Mouse (Mus musculus): ENCODE results near the gene Gna11. TPM values are rescaled to one million over a fixed set of nuclear protein-coding genes. Genes with fewer than 3 reads are reported as not detected.

Gene Gna11
- polyA plus RNA-seq, 1 experiment from 2014 or later = 77.1 TPM

DNA sequence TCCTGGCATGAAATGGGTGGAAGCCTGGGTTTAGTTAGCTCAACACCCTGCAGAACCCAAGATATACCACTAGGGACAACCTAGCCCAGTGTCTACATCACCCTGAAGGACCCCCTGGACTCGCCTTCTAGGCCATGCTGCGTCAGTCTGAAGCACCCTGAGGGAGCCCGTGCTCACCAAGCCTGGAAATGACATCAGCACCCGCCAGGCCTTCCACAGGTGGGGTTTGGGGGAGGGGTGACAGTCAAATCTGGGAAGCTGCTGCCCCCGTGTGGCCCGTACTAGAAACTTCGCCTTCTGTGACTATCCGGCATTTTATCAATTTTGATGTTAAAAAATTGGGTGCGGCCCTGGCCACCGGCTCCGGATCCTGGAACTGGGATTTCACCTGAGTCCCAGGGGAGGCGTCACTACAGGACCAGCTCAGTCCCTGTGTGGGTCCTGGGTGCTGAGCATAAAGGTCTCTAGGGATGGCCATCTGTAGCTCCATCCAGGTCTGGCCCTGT, 6.7 kb upstream of the Gna11 start:
- Histone ChIP-seq H3K27me3 (no peaks in the 10 kb centered on the region), H3K36me3 (no peaks in the 10 kb centered on the region), H3K9me3 (no peaks in the 10 kb centered on the region), H3K4me3 (replicated peaks) (no peak overlapping the region), H3K4me1 (replicated peaks) (no peaks in the 10 kb centered on the region; the same call in 1 of the 2 replicates), H3K9ac (replicated peaks) (no peak overlapping the region), H3K4me2 (replicated peaks) (no peak overlapping the region), H3K27ac (peak overlapping the region; percentile 22; the same call in 1 of the 2 replicates)
- WGBS = 6% methylated on average over 12 of the region's 12 CpGs
- peak; percentile 89 for ATAC-seq

DNA sequence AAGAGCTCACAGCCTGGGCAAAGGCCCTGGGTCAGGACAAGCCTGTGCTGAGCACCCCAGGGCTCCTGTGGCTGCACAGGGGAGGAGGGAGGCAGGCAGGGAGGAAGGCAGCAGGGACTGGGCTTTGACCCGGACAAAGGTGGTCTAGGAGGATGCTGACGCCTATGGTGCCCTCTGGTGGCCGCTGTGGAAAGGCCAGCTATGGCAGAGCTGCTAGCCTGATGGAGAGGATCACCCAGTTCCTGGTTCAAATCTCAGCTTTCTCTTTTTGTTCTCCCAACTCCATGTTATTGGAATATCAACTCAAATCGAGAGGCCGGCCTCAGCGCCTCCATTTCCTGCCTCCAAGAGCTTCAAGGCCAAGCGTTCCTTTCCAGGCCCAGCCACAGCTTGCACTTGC, 5.3 kb upstream of the Gna11 start:
- H3K9me3 ChIP-seq = no peaks in the 10 kb centered on the region
- ATAC-seq = no peak
- H3K4me3 ChIP-seq (replicated peaks) = no peak overlapping the region
- 9% methylated on average over 7 of the region's 7 CpGs for whole genome bisulfite sequencing
- no peak overlapping the region for H3K27ac ChIP-seq
- H3K9ac ChIP-seq (replicated peaks) = no peak overlapping the region
- peaks cover 4% of the 10 kb centered on the region for H3K4me1 ChIP-seq (replicated peaks)
- H3K36me3 ChIP-seq = no peaks in the 10 kb centered on the region
- no peak overlapping the region for H3K4me2 ChIP-seq (replicated peaks)
- no peaks in the 10 kb centered on the region for H3K27me3 ChIP-seq

- Histone ChIP-seq H3K4me1 (replicated peaks) (peaks cover 9% of the 10 kb centered on the region), H3K27ac (no peak overlapping the region), H3K36me3 (no peaks in the 10 kb centered on the region), H3K4me3 (replicated peaks) (no peak overlapping the region), H3K9me3 (no peaks in the 10 kb centered on the region), H3K9ac (replicated peaks) (no peak overlapping the region), H3K27me3 (no peaks in the 10 kb centered on the region), H3K4me2 (replicated peaks) (no peak overlapping the region)
- no peak for ATAC-seq
- 76% methylated on average over 5 of the region's 5 CpGs for WGBS
These were observed 4.0 kb upstream of the Gna11 start for GRCm38 (mm10) chr10:81548944-81549343.

DNA sequence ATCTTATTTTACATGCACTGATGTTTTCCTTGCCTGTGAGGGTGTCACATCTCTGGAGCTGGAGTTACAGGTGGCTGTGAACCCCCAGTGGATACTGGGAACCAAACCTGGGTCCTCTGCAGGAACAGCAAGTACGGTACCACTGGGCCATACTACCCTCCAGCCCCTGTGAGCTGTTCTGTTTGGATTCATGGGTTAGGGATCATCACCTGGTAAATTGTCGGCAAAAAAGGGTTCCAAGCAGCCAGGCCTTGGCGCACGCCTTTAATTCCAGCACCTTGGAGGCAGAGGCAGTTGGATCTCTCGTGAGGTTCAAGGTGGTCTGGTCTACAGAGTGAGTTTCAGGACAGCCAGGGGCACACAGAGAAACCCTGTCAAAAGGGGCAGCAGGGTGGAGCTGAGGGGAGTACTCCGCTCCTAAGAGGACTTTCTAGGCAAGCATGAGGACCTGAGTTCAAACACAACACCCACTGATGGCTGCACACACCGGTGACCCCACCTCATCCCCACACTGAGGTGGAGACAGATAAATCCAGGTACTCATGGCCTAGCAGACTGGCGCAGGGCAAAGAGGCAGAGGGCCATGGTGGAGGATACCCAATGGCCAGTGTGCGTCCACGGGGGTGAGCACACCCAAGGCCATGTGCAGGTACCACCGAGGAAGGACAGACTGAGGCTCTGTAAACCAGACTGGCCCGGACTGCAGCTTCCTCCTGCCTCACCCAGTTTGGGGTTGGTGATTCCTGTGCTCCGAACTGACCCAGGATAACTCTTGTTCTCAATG, 2.0 kb upstream of the Gna11 start:
- no peak overlapping the region for H3K4me3 ChIP-seq (replicated peaks)
- H3K36me3 ChIP-seq = no peaks in the 10 kb centered on the region
- no peaks in the 10 kb centered on the region for H3K27me3 ChIP-seq
- H3K4me1 ChIP-seq (replicated peaks) = peaks cover 29% of the 10 kb centered on the region
- no peaks in the 10 kb centered on the region for H3K9me3 ChIP-seq
- H3K4me2 ChIP-seq (replicated peaks) = no peak overlapping the region
- WGBS = 96% methylated on average over 13 of the region's 13 CpGs
- no peak overlapping the region for H3K9ac ChIP-seq (replicated peaks)
- no peak for ATAC-seq
- no peak overlapping the region for H3K27ac ChIP-seq

- Histone ChIP-seq H3K36me3 (no peaks in the 10 kb centered on the region), H3K4me2 (replicated peaks) (no peak overlapping the region), H3K9ac (replicated peaks) (no peak overlapping the region), H3K27ac (no peak overlapping the region), H3K4me3 (replicated peaks) (no peak overlapping the region), H3K27me3 (no peaks in the 10 kb centered on the region), H3K4me1 (replicated peaks) (peaks cover 36% of the 10 kb centered on the region), H3K9me3 (no peaks in the 10 kb centered on the region)
- ATAC-seq = no peak
- WGBS = 80% methylated on average over 5 of the region's 5 CpGs
These were observed 1.3 kb upstream of the Gna11 start for GRCm38 (mm10) chr10:81546332-81546731.

GRCm38 (mm10) chr10:81544296-81545160, 462 bp downstream of the Gna11 start:
- H3K4me1 ChIP-seq (replicated peaks) = peaks cover 42% of the 10 kb centered on the region
- H3K4me3 ChIP-seq (replicated peaks) = peak overlapping the region; percentile 98
- ATAC-seq = peak; percentile 15
- WGBS = under 1% methylated on average over 88 of the region's 93 CpGs
- H3K9ac ChIP-seq (replicated peaks) = peak overlapping the region; percentile 98
- H3K4me2 ChIP-seq (replicated peaks) = peak overlapping the region; percentile 91
- H3K9me3 ChIP-seq = no peaks in the 10 kb centered on the region
- H3K27me3 ChIP-seq = no peaks in the 10 kb centered on the region
- H3K27ac ChIP-seq = peak overlapping the region; percentile 85
- no peaks in the 10 kb centered on the region for H3K36me3 ChIP-seq

DNA sequence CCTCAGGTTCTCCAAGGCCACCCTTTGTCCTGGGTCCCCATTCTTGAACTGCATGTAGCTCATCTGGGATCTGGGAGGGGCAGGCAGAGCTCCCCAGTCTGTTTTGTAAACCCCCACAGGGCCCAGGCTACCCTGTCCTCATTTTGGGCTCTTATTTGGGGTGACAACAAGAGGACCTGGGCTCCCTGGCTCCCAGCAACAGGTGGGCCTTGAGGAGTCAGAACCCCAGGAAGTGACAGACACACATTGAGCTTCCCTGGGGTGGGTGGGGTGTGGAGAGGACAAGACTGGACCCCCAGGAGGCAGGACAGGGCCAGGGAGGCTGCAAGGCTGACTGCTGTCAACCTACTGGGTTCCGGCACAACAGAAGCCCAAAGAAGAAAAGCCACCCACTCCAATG, 1.4 kb downstream of the Gna11 start:
- no peak for ATAC-seq
- Histone ChIP-seq H3K4me2 (replicated peaks) (peak overlapping the region; percentile 91), H3K36me3 (peaks cover 8% of the 10 kb centered on the region; the same call in 1 of the 2 replicates), H3K9ac (replicated peaks) (peak overlapping the region; percentile 98), H3K4me1 (replicated peaks) (peaks cover 42% of the 10 kb centered on the region), H3K27me3 (no peaks in the 10 kb centered on the region), H3K4me3 (replicated peaks) (peak overlapping the region; percentile 98), H3K27ac (no peak overlapping the region), H3K9me3 (no peaks in the 10 kb centered on the region)
- 58% methylated on average over 1 of the region's 1 CpGs for WGBS

- Histone ChIP-seq H3K4me1 (replicated peaks) (peaks cover 42% of the 10 kb centered on the region), H3K4me2 (replicated peaks) (peak overlapping the region; percentile 91), H3K4me3 (replicated peaks) (peak overlapping the region; percentile 98), H3K36me3 (peaks cover 12% of the 10 kb centered on the region; the same call in 1 of the 2 replicates), H3K27me3 (no peaks in the 10 kb centered on the region), H3K27ac (no peak overlapping the region), H3K9ac (replicated peaks) (peak overlapping the region; percentile 98), H3K9me3 (no peaks in the 10 kb centered on the region)
- 75% methylated on average over 7 of the region's 7 CpGs for WGBS
- ATAC-seq = no peak
These were observed 2.1 kb downstream of the Gna11 start for GRCm38 (mm10) chr10:81542727-81543460.

GRCm38 (mm10) chr10:81541803-81542202, 3.2 kb downstream of the Gna11 start:
- no peak for ATAC-seq
- Histone ChIP-seq H3K36me3 (peaks cover 16% of the 10 kb centered on the region; the same call in 1 of the 2 replicates), H3K4me1 (replicated peaks) (peaks cover 42% of the 10 kb centered on the region), H3K9ac (replicated peaks) (peak overlapping the region; percentile 98; the same call in 1 of the 2 replicates), H3K4me3 (replicated peaks) (no peak overlapping the region), H3K27me3 (no peaks in the 10 kb centered on the region), H3K27ac (no peak overlapping the region), H3K4me2 (replicated peaks) (peak overlapping the region; percentile 91; the same call in 1 of the 2 replicates), H3K9me3 (no peaks in the 10 kb centered on the region)
- WGBS = 86% methylated on average over 10 of the region's 10 CpGs

GRCm38 (mm10) chr10:81541363-81541762, 3.6 kb downstream of the Gna11 start:
- Histone ChIP-seq H3K4me3 (replicated peaks) (no peak overlapping the region), H3K36me3 (peaks cover 18% of the 10 kb centered on the region; the same call in 1 of the 2 replicates), H3K4me2 (replicated peaks) (no peak overlapping the region), H3K9ac (replicated peaks) (peak overlapping the region; percentile 41), H3K27ac (no peak overlapping the region), H3K27me3 (no peaks in the 10 kb centered on the region), H3K4me1 (replicated peaks) (peaks cover 42% of the 10 kb centered on the region), H3K9me3 (no peaks in the 10 kb centered on the region)
- no peak for ATAC-seq
- WGBS = 92% methylated on average over 5 of the region's 5 CpGs

DNA sequence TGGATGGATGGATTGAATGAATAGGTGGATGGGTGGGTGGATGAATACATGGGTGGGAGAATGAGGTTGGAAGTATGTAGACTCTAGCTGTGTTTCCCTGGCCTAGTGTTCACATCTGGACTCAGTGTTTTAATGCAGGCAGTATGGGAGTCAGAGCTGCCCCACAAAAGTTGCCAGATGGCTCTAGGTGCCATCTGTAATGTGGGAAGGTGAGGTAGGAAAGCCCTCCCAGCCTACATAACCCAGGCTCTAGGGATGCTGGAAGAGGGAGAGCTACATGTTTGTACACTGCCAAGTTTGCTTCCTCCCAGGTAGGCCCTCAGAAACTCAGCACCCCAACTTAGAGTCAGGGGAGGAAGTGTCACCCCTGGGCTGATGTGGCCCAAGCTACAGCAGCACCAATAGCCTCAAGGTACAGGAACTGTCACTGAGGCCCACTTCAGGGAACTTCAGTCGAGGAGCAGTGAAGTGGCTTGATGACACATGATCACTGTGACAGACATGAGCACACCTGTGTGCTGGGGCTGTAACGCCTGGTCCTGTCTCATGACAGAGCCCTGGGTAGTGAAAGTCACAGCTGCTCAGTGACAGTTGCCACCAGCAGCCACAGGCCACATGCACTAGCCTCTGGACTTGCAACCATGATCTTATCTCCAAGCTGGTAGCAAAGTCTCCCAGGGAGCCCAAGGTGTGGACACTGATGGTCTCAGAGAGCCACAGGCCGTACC, 6.5 kb downstream of the Gna11 start:
- Histone ChIP-seq H3K4me2 (replicated peaks) (no peak overlapping the region), H3K4me3 (replicated peaks) (no peak overlapping the region), H3K9me3 (no peaks in the 10 kb centered on the region), H3K36me3 (peaks cover 32% of the 10 kb centered on the region), H3K4me1 (replicated peaks) (peaks cover 38% of the 10 kb centered on the region), H3K27me3 (no peaks in the 10 kb centered on the region), H3K27ac (no peak overlapping the region), H3K9ac (replicated peaks) (no peak overlapping the region)
- no peak for ATAC-seq
- 85% methylated on average over 3 of the region's 3 CpGs for WGBS
